Mouse (Mus musculus) layer of hippocampus, adult 9-11 months (tissue): ENCODE measurements at regions not wholly inside any gene's neighbourhood (a gene's known extent, or its start where the extent isn't known, plus 50 kb on each side); places are given as distances from the start of the nearest gene placed in this dataset.
A peak's percentile ranks its signal among the peaks of the same experiment; 100 is the strongest.

ENCODE experiments used
- DNase-seq: peaks from one replicate; pipeline ENCODE4 v3.0.0; 2022

- no peak for DNase-seq
These were observed 53.0 kb downstream of the Hoxa1 start for GRCm38 (mm10) chr6:52105031-52105593.

DNA sequence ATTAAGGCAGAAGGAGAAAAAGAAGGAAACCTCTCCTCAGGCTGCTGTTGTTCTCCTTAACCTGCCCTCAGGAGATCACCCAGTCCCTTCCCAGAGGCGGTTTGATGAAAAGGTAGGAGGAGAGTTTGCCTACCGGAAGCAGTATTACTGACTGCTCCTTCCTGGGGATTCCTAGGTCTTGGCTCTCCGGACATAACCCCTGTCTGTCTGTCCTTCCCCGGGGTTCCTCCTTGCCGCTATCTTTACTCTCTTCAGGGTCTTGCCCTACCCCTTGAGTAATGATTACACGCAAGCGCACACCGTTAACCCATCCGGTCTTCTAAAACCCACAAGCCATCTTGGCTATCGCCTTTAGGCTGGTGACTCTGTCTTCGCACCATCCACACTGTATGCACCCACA, 54.0 kb downstream of the Hoxa1 start:
- no peak for DNase-seq

GRCm38 (mm10) chr6:52103661-52104060, 54.5 kb downstream of the Hoxa1 start:
- no peak for DNase-seq

DNA sequence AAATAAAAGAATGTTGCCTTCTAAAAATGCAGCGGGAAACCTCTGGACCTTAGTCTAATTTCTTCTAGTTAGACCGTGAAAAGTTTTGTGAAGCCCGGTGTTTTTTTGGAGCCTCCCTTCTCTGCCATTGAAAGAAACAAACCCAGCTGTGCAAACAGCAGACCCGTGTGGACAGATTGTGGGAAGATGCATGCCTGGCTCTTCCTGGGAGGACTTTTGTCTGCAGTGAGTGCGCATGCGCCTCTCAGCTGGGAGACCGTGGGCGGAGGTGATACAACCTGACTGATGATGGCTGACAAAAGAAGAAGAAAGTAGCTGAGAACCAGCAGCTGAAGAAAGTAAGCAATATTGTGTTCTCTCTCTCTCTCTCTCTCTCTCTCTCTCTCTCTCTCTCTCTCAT, 55.4 kb downstream of the Hoxa1 start:
- no peak for DNase-seq

- no peak for DNase-seq
These were observed 55.9 kb downstream of the Hoxa1 start for GRCm38 (mm10) chr6:52102179-52102578.

- no peak for DNase-seq
These were observed 56.9 kb downstream of the Hoxa1 start for GRCm38 (mm10) chr6:52101209-52101608.

- no peak for DNase-seq
These were observed 59.3 kb downstream of the Hoxa1 start for GRCm38 (mm10) chr6:52098851-52099250.

- DNase-seq: no peak
These were observed 62.5 kb downstream of the Hoxa1 start for GRCm38 (mm10) chr6:52095575-52095974.

DNA sequence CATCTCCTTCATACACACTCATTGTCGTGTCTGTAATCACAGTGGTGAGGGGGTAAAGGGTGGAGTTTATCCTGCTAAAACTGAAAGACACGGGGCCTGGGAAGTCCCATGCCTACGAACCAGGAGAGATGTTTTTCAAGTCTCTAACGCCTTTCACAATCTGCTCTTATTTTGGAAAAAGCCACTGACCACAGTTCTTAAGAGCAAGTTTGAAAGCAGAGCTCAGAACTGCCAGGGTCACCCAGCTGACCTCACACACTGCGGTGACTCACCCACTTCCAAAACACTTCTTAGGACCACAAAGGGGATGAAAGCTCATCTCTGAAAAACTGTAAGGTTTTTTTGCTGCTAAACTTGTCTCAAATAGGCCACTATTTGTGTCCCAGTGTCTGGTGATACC, 66.7 kb downstream of the Hoxa1 start:
- DNase-seq: no peak

- DNase-seq: no peak
These were observed 72.0 kb downstream of the Hoxa1 start for GRCm38 (mm10) chr6:52085932-52086643.

- DNase-seq: no peak
These were observed 72.3 kb upstream of the Skap2 start for GRCm38 (mm10) chr6:52084622-52085021.

- DNase-seq: no peak
These were observed 67.2 kb upstream of the Skap2 start for GRCm38 (mm10) chr6:52079501-52079900.

- DNase-seq: no peak
These were observed 66.4 kb upstream of the Skap2 start for GRCm38 (mm10) chr6:52078530-52079340.

GRCm38 (mm10) chr6:52076179-52076932, 64.0 kb upstream of the Skap2 start:
- no peak for DNase-seq

DNA sequence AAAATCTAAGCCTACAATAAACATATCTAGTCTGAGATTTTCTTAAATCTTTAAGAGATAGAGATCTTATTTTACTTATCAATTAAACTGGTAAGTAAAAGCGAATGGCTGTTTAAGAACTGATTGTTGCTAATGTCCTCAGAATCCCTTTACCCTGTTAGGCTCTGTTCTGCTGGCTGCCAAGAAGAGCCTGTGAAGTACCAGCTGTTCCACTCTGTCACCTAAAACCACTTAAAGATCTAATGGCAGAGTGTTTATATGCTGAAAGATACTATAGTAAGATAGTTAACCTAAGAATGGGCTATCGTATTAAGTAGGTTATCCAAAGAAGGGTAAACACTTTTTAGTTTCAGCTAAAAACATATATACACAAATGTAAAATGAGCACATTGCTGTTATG, 62.6 kb upstream of the Skap2 start:
- no peak for DNase-seq

- DNase-seq: no peak
These were observed 54.8 kb upstream of the Skap2 start for GRCm38 (mm10) chr6:52067151-52067550.

- no peak for DNase-seq
These were observed 53.3 kb upstream of the Skap2 start for GRCm38 (mm10) chr6:52065652-52066051.

- peak; percentile 71 for DNase-seq
These were observed 52.0 kb upstream of the Skap2 start for GRCm38 (mm10) chr6:52064176-52065015.
